Mouse (Mus musculus) forebrain, embryonic 10.5 days (tissue): ENCODE measurements around the gene Zfp882. TPM values are rescaled to one million over a fixed set of nuclear protein-coding genes. Genes with fewer than 3 reads are reported as not detected.

Experiments used
- DNase-seq: peaks from one replicate; pipeline ENCODE4 v3.0.0-alpha.2; 2017; ENCODE audit warnings: low spot score; ENCODE audit errors: extremely low spot score
- H3K27ac ChIP-seq: fragments of 300-500 bp; sonication (generic); 2 replicates; pipeline ENCODE4 v1.5.1; 2016; ENCODE audit warnings: mild to moderate bottlenecking
- H3K27me3 ChIP-seq: fragments of 300-500 bp; sonication (generic); 2 replicates; pipeline ENCODE4 v1.6.1; 2016; ENCODE audit warnings: mild to moderate bottlenecking; ENCODE audit not compliant: poor library complexity, severe bottlenecking
- H3K36me3 ChIP-seq: fragments of 300-500 bp; sonication (generic); replicated peaks from 2 replicates; pipeline ENCODE4 v1.6.1; 2016; ENCODE audit warnings: mild to moderate bottlenecking, moderate library complexity
- H3K4me1 ChIP-seq: fragments of 300-500 bp; sonication (generic); 2 replicates; pipeline ENCODE4 v1.6.1; 2016
- H3K4me3 ChIP-seq: fragments of 300-500 bp; sonication (generic); 2 replicates; pipeline ENCODE4 v1.5.1; 2016; ENCODE audit warnings: mild to moderate bottlenecking, moderate library complexity
- H3K9me3 ChIP-seq: fragments of 300-500 bp; sonication (generic); 2 replicates; pipeline ENCODE4 v1.6.1; 2016; ENCODE audit warnings: mild to moderate bottlenecking, moderate library complexity
- WGBS: fragments of 180-500 bp; shearing (Covaris S2); methylation state at CpG from one replicate; pipeline ENCODE4 v1.1.7; 2016; 5-methylcytosine and 5-hydroxymethylcytosine counted together
- polyA plus RNA-seq: library from polyadenylated mRNA; unstranded; fragments of >200 nt; fragmentation: Nextera tagmentation; extraction: Ambion mirVana; gene quantifications from 2 replicates; pipeline ENCODE4 v1.2.1, GENCODE M21; 2016

Gene Zfp882
- polyA plus RNA-seq, 1 experiment from 2014 or later, result 8.4 TPM

DNA sequence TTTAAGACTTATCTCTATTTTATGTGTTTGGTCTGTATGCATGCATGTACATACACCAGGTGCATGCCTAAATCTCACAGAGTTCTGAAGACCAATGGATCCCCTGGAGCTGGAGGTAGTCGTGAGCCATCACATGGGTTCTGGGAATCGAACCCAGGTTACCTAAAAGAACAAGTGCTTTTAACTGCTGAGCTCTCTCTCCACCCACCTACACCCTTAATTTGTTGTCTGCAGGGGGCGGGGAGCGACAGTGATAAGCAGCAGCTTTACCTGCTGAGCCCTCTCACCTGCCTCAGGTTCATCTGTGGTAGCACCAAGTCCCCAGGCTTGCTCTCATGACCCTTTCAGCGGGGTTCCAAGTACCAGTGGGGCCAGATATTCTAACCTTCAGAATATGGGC is 53.4 kb downstream of the Zfp882 start:
- WGBS, result 95% methylated on average over 5 of the region's 5 CpGs
- DNase-seq, result no peak
- H3K36me3 ChIP-seq, result peaks cover 80% of the 10 kb centered on the region
- no peaks in the 10 kb centered on the region for H3K4me1 ChIP-seq
- no peak overlapping the region for H3K27ac ChIP-seq
- H3K27me3 ChIP-seq, result no peaks in the 10 kb centered on the region
- H3K9me3 ChIP-seq, result peaks cover 34% of the 10 kb centered on the region
- no peak overlapping the region for H3K4me3 ChIP-seq

DNA sequence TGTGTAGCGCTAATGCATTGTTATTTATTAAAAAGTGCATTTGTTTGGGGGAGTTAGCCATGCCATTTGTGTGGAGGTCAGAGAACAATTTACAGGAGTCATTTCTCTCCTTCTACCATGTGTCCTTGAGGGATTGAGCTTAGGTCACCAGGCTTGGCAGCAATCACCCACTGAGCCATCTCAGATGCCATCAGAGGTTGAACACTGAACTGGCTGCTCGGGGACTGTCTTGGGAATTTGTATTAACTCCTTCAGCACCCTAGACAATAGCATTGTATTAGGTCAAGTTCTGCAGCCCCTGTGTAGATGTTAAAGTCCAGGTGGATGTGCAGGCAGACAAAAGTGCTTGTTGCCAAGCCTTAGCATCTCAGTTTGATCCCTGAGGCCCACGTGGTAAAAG is 55.6 kb downstream of the Zfp882 start:
- H3K9me3 ChIP-seq, result peaks cover 31% of the 10 kb centered on the region
- H3K4me3 ChIP-seq, result no peak overlapping the region
- DNase-seq, result no peak
- H3K36me3 ChIP-seq, result peaks cover 93% of the 10 kb centered on the region
- WGBS, result 95% methylated on average over 3 of the region's 3 CpGs
- no peak overlapping the region for H3K27ac ChIP-seq
- H3K27me3 ChIP-seq, result no peaks in the 10 kb centered on the region
- no peaks in the 10 kb centered on the region for H3K4me1 ChIP-seq

DNA sequence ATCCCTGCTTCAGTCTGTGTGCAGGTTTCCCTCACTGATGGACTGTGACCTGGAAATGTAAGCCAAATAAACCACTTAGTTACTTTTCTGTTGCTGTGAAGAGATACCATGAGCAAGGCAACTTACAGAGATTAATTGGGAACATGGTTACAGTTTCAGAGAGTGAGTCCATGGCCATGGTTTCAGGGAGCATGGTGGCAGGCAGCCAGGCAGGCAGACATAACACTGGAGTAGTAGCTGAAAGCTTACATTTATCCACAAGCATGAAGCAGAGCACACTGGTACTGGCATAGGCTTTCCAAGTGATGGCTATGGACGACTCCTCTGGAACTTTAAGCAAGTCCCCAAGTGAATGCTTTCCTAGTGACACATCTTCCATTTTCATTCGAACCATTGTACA is 56.8 kb downstream of the Zfp882 start:
- H3K4me1 ChIP-seq, result no peaks in the 10 kb centered on the region
- no peaks in the 10 kb centered on the region for H3K27me3 ChIP-seq
- peaks cover 31% of the 10 kb centered on the region for H3K9me3 ChIP-seq
- WGBS, result 91% methylated on average over 2 of the region's 2 CpGs
- no peak overlapping the region for H3K27ac ChIP-seq
- peaks cover 96% of the 10 kb centered on the region for H3K36me3 ChIP-seq
- no peak overlapping the region for H3K4me3 ChIP-seq
- no peak for DNase-seq

Other genes with a start within 250 kb of the Zfp882 start
- gene Unc13a, start 236.9 kb upstream of the Zfp882 start, polyA plus RNA-seq, result 2.9 and 3.3 TPM in 2 replicates
- gene Jak3, start 232.3 kb upstream of the Zfp882 start, polyA plus RNA-seq, result 2.5 and 3.0 TPM in 2 replicates
- 0.26 TPM in 1 of 2 replicates, not detected in the other for gene Insl3, start 219.4 kb upstream of the Zfp882 start, polyA plus RNA-seq
- gene B3gnt3, start 206.8 kb upstream of the Zfp882 start, polyA plus RNA-seq, result 0.41 and 0.69 TPM in 2 replicates
- 12.6 and 13.2 TPM in 2 replicates for gene Fcho1, start 182.9 kb upstream of the Zfp882 start, polyA plus RNA-seq
- gene Zfp709, start 26.6 kb upstream of the Zfp882 start, polyA plus RNA-seq, result 4.0 and 4.2 TPM in 2 replicates
- 36.9 and 37.5 TPM in 2 replicates for gene Zfp617, start within 50 bp of the Zfp882 start, polyA plus RNA-seq
- gene Zfp961, start 42.4 kb downstream of the Zfp882 start, polyA plus RNA-seq, result 27.8 and 28.8 TPM in 2 replicates
- 0.32 and 0.45 TPM in 2 replicates for gene Cyp4f18, start 101.0 kb downstream of the Zfp882 start, polyA plus RNA-seq
- gene Olfr372, start 132.6 kb downstream of the Zfp882 start, polyA plus RNA-seq, result not detected in 2 replicates
- 0.06 TPM in 1 of 2 replicates, not detected in the other for gene Olfr373, start 174.6 kb downstream of the Zfp882 start, polyA plus RNA-seq
- gene Olfr374, start 198.4 kb downstream of the Zfp882 start, polyA plus RNA-seq, result not detected in 2 replicates
- gene Tpm4, start 226.4 kb downstream of the Zfp882 start, polyA plus RNA-seq, result 634 and 649 TPM in 2 replicates